In genomic region chr13:102935788-102936187, GRCm38 (mm10) we compare ENCODE assay signal across 15 mouse cellular contexts.
"Had no signal": no experiment of that assay in that cellular context is flagged by ENCODE, and none has a peak within 500 bp of the region (broad histone marks: within the 10 kb centered on the region; RNA-seq: fewer than 3 reads in every experiment).

No protein-coding gene starts in this region.

- H3K9me3 ChIP-seq: kidney, embryonic 15.5 days; limb, embryonic 15.5 days; liver, embryonic 12.5 days; midbrain, embryonic 10.5 days; neural tube, embryonic 13.5 days had no signal

- H3K36me3 ChIP-seq: kidney, embryonic 15.5 days; limb, embryonic 15.5 days; liver, embryonic 12.5 days; midbrain, embryonic 10.5 days; neural tube, embryonic 13.5 days had no signal

- H3K4me1 ChIP-seq: kidney, embryonic 15.5 days; limb, embryonic 15.5 days; liver, embryonic 12.5 days; midbrain, embryonic 10.5 days; neural tube, embryonic 13.5 days had no signal

- ATAC-seq: liver, embryonic 12.5 days had no signal

- H3K9ac ChIP-seq: kidney, embryonic 15.5 days; limb, embryonic 15.5 days; liver, embryonic 12.5 days; lung, embryonic 14.5 days; neural tube, embryonic 13.5 days had no signal

- H3K27me3 ChIP-seq: kidney, embryonic 15.5 days; limb, embryonic 15.5 days; liver, embryonic 12.5 days; neural tube, embryonic 13.5 days had no signal

- H3K4me2 ChIP-seq: kidney, embryonic 15.5 days; limb, embryonic 15.5 days; liver, embryonic 12.5 days; lung, embryonic 14.5 days; neural tube, embryonic 13.5 days had no signal

- DNase-seq: kidney, postnatal 14 days; left cerebral cortex, postnatal 4 days; lung, embryonic 14.5 days; lung, postnatal 10 days; lung, postnatal 4 days; midbrain, embryonic 14.5 days; retina, postnatal 1 day; right cerebral cortex, postnatal 4 days; spleen, adult 18-20 months; thymus, postnatal 36 days had no signal

- H3K4me3 ChIP-seq: kidney, embryonic 15.5 days; limb, embryonic 15.5 days; liver, embryonic 12.5 days; midbrain, embryonic 10.5 days; neural tube, embryonic 13.5 days had no signal

- H3K27ac ChIP-seq: kidney, embryonic 15.5 days; limb, embryonic 15.5 days; liver, embryonic 12.5 days; midbrain, embryonic 10.5 days; neural tube, embryonic 13.5 days had no signal
